Mouse (Mus musculus) spleen, embryonic (tissue): ENCODE data around the gene Gm12216.
"Not testable (repeated sequence)": the region's sequence is repeated elsewhere in the genome, so short reads cannot be mapped to it uniquely, and the experiment has no call there.

Source experiments
- CTCF ChIA-PET: fragments of 350-600 bp; sonication (Branson Sonifier 250); formaldehyde crosslinking; loops from one replicate; lab custom pipeline; 2022; lab: Charles Lee

The Gm12216 gene

DNA sequence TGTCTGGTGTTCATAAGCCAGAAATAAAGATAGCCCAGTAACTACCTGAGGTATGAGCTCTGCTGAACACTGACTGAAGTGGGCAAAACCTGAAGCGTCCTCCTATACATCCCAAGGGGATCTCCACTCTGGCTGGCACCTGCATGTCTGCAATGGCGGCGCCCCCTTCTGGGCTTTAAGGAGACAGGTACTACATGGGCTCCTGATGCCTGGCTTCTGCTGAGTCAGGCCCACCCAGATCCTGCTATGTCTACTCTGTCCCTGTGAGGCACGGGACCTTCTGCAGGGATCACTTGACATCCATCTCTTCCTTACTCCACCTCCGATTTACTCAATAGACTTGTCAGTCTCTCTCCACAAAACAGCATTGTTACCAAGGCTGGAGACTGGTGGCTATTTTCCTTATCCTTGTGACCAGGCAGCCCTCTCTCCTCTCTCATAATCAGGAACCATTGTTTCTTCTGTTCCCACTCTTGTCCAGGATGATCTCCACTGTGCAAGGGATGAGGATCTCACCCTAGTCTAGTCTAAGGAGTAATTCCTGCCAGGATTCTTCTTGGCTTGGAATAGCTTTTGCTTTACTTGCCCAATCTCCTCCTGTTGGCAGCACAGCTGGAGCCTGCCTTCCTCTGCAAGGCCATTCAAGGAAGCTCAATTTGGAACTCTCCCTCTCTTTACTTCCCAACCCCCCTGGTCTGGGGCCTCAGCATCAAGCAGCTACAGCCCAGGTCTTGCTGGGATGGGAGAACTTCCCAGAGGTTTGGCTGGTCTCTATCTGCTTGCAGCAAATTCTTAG, 15.1 kb upstream of the Gm12216 start:
- CTCF ChIA-PET: not testable (repeated sequence)

DNA sequence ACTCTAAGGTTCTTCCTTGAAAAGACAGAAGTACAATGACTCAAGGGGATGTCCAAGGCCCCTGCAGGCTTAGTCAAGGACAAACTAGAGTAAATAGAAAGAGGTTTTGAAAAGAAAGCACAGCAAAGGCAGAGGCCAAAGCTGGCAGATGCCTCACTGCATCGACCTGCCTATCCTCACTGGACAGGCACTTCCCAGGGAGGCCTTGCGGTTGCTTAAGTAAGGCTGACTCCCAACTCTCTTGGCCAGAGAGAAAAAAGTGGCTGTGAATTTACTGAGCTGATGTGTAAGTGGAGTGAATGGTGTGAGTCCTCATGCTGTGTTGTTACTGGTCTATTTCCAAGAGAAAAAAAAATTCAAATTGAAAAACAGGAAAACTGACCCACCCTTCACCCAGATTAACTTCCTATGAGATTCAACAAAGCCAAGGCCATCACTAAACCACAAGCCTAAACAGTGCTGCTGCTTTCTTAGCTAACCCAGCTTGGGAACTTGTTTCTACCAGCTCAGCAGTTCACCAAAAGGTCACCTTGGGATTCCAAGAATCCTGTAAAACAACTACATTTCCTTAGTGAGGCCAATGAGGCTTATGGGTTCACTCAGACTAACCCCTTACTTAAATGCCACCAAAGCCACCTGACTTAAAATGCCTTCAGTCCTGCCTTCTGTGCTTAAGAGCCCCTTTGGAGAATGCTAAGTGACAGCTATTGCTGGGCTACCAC, 12.9 kb upstream of the Gm12216 start:
- CTCF ChIA-PET: no interaction called here

DNA sequence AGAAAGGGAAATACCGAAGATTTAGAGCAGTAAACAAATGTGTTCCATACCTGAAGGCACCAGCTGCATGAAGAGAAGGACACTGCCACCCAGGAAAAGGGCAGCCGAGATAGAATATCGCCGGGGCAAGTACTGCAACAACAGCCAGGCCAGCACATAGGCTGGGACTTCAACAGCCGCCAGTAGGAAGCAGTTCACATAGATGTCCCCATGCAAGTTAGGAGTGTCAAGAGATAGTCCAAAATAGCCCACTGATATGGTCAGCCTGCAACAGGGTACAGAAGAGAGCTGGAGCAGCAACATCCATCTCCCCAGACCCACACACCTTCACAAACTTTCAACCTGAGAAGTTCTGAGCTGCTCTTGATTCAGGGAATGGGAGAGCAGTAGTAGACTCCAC, 10.1 kb upstream of the Gm12216 start:
- CTCF ChIA-PET: no interaction called here

DNA sequence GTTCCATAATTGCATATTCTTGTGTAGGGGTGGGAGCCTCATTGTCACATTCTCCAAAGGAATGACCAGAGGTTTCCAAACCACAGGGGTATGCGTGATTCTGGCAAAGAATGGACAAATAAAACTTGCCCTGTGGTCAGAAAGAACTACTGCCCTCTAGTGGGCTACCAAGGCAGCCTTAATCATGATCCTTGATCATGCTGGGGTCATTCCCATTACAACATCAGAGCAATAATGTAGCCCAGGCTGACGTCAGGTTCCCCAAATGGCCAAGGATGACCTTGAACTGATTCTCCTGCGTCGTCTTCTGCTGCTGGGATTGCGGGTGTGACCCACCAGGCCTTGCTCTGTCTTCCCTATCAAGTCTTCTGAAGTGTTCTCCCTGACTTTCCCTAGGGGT, 9.3 kb upstream of the Gm12216 start:
- CTCF ChIA-PET: not testable (repeated sequence)

DNA sequence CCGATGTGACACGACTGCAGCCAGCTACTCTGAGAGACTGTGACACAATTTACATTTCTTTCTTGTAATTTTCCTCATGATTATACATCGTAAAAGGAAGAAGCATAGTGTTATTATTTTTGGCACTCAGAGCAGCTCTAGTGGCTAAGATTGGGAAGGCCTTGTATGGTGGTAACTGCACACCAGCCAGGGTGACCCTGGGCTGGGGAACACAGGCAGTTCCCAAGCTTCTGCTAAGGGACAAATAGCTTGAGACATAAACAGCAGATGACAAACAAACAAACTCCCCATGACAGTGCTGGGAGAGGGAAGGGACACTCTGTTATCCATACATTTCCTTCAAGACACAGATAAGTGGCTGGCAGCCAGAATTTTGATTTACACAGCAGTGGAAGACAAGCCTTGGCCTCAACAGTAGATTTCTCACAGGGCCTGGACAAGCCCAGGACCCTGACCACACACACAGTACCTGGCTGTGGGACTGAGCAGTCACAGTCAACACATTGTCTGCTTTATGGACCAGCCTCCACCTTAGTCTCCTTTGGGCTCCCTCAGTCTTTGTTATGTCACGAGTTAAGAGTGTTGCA, 5.8 kb upstream of the Gm12216 start:
- CTCF ChIA-PET: not testable (repeated sequence)

DNA sequence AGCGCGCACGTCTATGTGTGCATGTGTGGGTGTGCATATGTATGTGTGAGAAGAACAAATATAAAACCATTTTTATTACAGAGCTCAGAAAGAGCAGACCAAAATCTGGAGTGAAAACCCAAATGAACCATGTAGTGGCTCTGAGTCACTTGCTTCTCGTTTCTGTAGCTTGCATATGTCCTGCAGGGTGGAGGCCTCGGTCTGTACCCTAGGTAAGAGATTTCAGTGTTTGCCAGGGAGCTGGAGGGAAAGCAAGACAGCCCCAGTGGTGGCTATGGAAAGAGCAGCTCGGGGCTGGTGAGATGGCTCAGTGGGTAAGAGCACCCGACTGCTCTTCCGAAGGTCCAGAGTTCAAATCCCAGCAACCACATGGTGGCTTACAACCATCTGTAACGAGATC, 1.9 kb upstream of the Gm12216 start:
- CTCF ChIA-PET: interaction anchor here (0.6 kb wide), 1 partner anchor 10 kb away, joined by 8 read pairs; no protein-coding TSS in a partner anchor

DNA sequence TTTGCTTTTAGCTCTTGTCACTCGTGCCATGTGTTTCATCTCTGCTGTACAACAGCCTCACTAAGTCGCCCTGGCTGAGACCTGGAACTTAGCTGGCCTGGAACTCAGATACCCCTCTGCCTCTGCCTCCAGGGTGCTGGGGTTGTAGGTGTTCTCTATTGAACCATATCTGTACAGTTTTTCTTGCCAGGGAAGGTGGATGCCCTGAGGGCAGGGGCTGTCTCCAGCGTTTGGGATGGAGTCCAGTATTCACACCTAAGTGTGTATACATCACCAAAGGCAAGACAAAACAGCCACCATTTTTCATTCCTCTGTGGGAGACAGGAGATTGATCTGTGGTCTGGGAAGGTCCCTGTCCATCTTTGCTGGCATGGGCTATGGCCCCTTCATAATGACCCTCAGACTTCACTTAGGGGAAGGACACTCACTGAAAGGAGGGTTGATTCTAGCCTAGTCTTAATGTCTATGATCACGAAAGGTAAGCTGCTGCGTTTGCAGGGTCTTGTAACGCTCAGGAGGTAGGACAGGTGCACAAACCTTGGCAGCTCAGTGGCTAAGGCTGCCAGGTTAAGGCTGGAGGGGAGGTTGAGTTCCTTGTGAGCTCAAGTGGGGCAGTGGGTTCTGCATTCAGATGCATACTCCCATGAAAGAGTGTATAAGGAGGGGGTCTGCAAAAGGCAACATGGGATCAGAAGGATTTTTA, 847 bp downstream of the Gm12216 start:
- CTCF ChIA-PET: no interaction called here

DNA sequence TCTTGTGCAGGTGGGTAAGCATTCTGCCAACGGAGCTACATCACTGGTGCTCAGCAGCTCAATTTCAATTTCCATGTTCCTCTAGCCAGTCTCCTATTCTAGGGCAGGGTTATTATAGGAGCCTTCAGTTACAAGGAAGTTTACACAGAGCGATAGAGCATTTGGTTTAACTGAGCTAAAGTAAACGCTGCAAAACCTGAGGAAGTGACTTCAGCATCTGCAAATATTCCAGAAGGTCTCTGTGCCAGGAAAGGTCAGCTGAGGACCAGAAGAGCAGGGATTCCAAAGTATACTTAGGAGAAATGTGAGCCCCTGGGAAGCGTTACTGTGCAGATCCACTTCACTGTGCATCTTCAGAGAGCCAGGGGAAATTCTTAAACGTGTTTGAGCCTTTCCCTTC, 5.4 kb downstream of the Gm12216 start:
- CTCF ChIA-PET: no interaction called here

DNA sequence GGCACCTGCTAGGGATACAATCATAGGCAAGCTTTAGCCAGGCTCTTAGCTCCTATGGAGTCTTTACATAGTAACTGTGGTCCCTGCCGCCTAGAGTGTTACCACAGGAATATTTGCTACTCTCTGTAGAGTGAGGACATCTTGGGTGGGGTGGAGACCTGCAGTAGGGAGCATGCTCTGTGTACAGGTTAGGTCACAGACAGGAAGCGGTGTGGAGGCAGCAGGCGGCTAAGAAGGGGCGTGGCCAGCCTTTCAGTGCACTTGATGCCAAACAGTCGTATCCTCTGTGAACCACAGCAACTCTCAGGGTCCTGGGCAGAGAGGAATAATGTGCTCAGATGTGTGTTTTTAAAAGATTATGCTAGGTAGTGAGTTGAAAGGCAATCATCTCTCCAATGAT, 7.3 kb downstream of the Gm12216 start:
- CTCF ChIA-PET: interaction anchor here (0.6 to 1.2 kb wide), 3 partner anchors 65 to 1136 kb away, joined by 3 to 5 read pairs (median 4); no protein-coding TSS in a partner anchor

DNA sequence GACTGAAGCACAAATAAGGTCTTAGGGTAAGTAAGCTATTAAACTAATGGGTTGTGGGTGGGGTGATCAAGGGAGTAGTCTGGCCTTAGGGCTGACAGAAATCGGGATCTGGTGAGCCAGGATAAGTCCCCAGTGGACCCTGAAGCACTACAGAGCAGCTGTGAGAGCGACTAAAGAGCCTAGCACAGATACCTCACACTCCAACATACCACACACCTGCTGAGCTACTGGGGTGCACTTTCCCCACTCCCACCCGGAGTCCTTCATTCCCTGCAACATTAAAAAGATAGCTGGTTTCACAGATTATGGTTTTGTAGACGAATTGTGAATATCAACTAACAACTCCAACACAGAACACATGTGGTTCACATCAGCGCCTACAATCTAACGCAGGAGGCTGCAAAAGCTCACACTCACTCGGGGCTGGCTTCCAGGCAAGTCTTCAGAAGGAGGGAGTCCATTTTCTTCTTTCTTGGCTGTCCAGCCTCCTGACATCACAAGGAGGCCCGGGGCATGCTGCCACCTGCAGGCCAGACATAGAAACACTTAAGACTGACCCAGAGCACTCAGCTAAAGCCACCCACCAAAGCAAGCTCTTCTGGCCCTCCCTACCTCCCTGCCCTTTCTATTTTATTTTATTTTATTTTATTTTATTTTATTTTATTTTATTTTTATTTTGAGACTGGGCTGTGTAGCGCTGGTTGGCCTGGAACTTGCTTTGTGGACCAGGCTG, 9.3 kb downstream of the Gm12216 start:
- CTCF ChIA-PET: interaction anchor here (0.5 to 1.4 kb wide), 7 partner anchors 32 to 418 kb away, joined by 3 to 8 read pairs (median 4); no protein-coding TSS in a partner anchor

DNA sequence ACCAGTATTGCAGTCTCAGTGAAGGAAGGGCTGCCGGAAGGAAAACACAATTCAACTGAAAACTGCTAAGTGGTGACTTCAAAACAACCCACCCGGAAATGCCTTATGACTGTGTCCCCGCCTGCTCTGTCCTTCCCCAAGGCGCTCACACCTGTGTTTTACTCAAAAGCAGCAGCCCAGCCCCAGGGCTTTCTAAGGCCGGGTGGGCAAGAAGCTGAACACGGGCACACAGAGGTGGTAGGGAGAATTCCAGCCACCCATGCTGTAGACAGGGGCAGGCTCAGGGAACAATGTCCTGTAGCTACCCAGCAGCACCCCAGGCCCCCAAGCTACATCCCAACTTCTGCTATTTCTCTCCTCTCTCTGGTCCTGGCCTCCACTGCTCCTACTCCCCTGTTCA, 13.4 kb downstream of the Gm12216 start:
- CTCF ChIA-PET: interaction anchor here (0.6 to 1.7 kb wide), 2 partner anchors 87 to 874 kb away, joined by 3 to 5 read pairs; no protein-coding TSS in a partner anchor

DNA sequence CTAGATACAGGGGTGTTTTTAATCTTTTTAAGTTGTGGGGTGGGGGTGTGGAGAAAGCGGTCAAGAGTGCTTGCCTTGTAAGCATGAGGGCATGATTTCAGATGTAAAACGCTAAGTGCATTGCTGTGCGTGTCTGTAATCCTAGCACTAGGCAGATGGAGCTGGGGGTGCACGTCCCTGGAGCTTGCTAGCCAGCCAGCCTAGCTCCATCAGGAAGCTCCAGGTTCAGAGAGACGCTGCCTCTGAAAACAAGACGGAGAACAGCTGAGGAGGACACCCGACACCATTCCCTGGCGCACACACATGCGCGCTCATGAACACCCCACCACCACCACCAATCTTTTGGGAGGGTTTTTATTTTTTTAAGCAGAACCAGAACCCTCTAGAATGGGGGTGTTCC, 15.9 kb downstream of the Gm12216 start:
- CTCF ChIA-PET: interaction anchor here (0.5 kb wide), 1 partner anchor 1985 kb away, joined by 4 read pairs; no protein-coding TSS in a partner anchor

DNA sequence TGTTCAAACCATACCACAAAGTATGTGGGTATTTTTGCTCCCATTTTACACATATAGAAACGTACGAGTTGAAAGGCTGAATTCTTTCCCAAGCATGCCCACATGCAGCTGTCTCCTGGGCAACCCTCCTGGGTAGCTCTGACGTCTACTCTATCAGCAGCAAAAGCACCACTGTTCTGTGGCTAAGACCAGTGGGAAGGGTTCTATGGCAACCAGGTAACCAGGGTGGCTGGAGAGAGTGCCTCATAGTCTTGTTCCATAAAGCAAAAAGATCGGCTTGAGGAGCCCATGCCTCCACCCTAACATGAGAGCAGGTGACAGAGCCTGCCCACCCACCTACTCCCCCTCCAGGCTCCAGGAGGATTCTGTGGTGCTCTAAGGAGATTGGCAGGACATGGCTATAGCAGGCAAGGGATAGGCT, 16.9 kb downstream of the Gm12216 start:
- CTCF ChIA-PET: no interaction called here

DNA sequence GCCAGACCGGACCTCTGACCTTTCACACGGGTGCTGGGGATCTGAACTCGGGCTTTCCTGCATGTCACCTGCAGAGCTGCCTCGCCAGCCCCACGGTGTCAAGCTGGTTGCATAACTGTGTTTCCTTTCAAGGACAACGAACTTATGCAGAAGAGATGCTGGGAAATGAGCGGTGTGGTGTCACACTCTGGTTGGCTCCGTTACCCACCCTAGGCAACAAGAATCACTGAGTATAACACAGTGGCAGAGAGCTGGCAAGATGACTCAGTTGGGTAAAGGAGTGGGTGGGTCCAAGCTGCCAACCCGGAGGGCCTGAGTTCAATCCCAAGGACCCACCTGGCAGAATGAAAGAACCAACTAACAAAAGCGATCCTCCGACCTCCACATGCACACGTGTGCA, 17.5 kb downstream of the Gm12216 start:
- CTCF ChIA-PET: no interaction called here

DNA sequence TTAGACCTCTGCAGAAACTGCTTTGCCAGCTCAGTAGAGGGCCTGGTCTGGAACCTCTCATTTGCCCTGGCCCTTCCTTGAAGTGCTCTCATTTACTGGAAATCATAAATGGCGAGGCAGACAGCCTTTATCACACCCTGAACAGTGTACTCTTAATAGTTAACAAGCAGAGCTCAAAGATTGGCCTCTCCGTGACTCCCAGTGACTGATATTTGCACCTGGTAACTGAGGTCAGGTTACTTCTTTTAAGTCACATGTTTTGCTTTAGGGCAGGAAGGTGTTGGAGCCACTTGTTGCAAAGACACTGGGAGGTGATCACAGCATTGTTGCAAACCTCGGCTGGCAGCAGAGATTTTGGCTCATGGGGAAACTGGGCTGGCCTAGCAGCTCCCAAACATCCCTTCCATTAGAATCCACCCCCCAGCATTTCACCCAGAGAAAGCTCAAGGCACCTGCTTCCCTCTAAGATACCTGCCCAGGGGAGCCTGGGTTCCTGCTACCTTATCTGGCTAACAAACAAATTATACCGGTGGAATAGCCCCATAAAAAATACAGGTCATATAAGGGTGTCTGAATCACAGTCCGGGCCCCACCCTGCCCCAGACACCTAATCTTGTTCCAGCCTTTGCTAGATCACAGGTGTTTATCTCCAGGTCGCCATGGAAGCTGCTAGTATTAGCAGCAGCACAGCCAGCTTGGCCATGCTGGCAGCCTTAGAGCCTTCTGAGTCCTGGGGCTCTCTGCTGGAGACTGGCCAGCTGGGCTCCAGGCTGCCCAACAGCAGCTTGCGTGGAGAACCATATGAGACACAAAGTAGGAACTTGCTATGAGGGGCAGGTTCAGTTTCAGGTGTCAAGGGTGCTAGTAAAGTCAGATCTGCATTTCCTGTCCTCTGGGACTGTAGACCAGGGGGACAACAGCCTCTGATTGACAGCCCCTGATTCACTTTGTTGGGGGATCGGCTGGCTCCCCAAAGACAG, 19.1 kb downstream of the Gm12216 start:
- CTCF ChIA-PET: no interaction called here

DNA sequence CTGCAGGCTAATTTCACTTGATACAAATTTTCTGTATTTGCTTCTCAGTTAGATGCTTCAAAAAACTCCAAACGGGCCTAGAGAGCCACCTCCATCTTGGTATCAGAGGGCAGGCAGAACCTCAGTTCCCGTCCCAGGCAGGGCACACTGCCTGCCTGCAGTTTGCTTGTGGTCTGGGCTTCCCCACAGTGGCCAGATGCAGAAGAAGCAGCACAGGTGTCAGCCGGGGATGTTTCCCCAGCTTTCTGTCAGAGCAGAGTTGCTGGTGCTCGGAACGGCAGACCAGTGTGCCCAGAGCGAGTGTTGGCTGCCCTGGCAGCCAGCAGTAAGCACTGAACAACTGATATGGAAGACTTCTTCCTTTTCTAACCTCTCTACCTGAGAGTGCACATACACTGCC, 19.9 kb downstream of the Gm12216 start:
- CTCF ChIA-PET: interaction anchor here (0.6 kb wide), 1 partner anchor 24 kb away, joined by 3 read pairs; no protein-coding TSS in a partner anchor

DNA sequence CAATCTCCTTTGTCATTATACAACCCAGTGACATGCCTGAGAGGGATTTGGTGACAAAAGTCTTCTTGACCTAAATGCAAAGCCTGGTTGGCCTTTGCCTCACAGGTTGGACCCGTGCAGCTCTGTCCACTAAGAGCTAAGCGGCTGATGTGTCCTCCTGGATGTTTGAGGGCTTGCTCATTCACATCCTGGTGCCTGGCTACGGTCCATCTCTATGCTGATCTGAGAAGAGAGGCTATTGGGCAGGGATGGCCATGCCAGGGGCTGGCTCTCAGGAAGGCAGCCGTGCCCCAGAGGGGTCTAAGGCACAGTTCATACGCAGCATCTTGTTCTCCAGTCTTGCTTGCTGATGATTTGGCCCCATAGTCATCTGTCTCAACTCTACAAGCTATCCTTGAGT, 21.3 kb downstream of the Gm12216 start:
- CTCF ChIA-PET: no interaction called here

DNA sequence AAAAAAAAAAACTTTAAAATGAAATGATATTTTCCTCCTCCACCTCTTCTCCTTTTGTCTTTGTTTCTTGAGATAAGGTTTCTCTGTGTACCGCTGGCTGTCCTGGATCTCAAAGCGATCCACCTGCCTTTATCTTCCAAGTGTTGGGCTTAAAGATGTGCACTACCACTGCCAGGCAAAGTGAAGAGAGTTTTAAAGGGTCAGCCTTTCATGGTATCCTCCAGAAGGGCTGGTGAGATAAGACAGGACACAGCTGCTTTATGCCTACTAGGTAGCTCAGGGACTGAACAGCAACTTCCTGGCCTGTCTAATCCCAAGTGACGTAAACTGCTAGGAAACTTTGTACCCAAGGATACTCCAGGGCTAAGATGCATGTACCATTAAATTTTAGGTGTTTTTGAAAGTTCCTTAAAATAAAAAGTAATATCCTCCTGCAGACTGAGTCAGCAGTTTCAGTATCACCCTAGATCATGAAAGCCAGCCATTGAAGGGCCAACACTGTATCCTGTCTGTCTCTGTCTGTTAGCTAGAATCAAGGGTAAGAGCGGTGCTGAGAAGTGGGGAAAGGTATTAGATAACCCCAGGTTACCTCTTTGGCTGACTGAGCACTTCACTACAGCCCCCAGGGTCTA, 23.6 kb downstream of the Gm12216 start:
- CTCF ChIA-PET: interaction anchor here (0.5 kb wide), 1 partner anchor 501 kb away, joined by 9 read pairs; no protein-coding TSS in a partner anchor

DNA sequence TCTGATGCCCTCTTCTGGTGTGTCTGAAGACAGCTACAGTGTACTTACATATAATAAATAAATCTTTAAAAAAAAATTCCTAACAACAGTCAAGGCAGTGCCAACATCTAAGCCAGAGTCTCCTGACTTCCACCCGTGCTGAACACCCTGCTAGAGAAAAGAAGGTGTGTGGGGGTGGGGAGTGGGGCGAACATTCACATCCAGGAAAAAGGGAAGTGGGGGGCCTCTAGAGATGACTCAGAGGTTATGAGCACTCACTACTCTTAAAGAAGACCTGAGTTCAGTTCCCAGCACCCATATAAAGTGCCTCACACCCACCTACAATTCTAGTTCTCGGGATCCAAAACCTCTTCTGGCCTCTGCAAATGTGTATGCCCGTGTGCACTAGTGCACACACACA, 33.6 kb downstream of the Gm12216 start:
- CTCF ChIA-PET: no interaction called here
